Mouse (Mus musculus): Measurements from ENCODE around the gene Mb21d2. TPM values are rescaled to one million over a fixed set of nuclear protein-coding genes. Genes with fewer than 3 reads are reported as not detected.

Gene Mb21d2
- total and polyA plus RNA-seq, 3 experiments, result not detected

- Histone ChIP-seq H3K4me1 (ENCODE audit: control insufficient read depth in 1 of 2, insufficient read depth in 2 of 2) (no peaks in the 10 kb centered on the region), H3K9me3 (replicated peaks; ENCODE audit: low read length) (peaks cover 84% of the 10 kb centered on the region)
Observed at GRCm38 (mm10) chr16:28868864-28869263, 60.6 kb downstream of the Mb21d2 start.

GRCm38 (mm10) chr16:28866584-28867295, 62.7 kb downstream of the Mb21d2 start:
- no peak for TF ChIP-seq POLR2AphosphoS2 (IDR thresholded peaks at IDR 0.05; ENCODE audit: low read depth, low read length)
- no peak for TF ChIP-seq MEF2A (IDR thresholded peaks at IDR 0.05; ENCODE audit: borderline replicate concordance, low read depth, low read length)
- Histone ChIP-seq H3K9ac (ENCODE audit: insufficient read depth, low read depth) (no peak overlapping the region), H3K27me3 (replicated peaks) (no peaks in the 10 kb centered on the region), H3K4me3 (replicated peaks in 1 of 3; ENCODE audit: low read depth in 2 of 3, low read length in 2 of 3, poor library complexity in 1 of 3) (no peak overlapping the region), H3K4me1 (ENCODE audit: control insufficient read depth in 1 of 2, insufficient read depth in 2 of 2) (no peaks in the 10 kb centered on the region), H3K4me2 (ENCODE audit: insufficient read depth, low read depth, poor library complexity, severe bottlenecking) (no peak overlapping the region), H3K79me2 (replicated peaks; ENCODE audit: control insufficient read depth, extremely low read depth, insufficient read depth, poor library complexity, severe bottlenecking) (no peaks in the 10 kb centered on the region), H3K27ac (ENCODE audit: insufficient read depth, low read depth) (no peak overlapping the region), H3K36me3 (replicated peaks in 1 of 2; ENCODE audit: control insufficient read depth in 1 of 2, insufficient read depth in 1 of 2, low read length in 1 of 2) (no peaks in the 10 kb centered on the region), H3K9me3 (replicated peaks; ENCODE audit: low read length) (peaks cover 82% of the 10 kb centered on the region)
- dilution Hi-C loops (cut with MboI; ENCODE audit: extremely low pct_ligation_motif_present, extremely low pct_unique_long_range_greater_than_20kb, low sequenced_read_pairs) (no loop called here), in situ Hi-C loops (cut with MboI; ENCODE audit: low pct_ligation_motif_present, low pct_unique_long_range_greater_than_20kb, low sequenced_read_pairs) (no loop called here)
- no peak for DNase-seq (ENCODE audit: extremely low read depth)

More at GRCm38 (mm10) chr16:28868864-28869263, 60.6 kb downstream of the Mb21d2 start:
- in situ Hi-C loops (cut with MboI; ENCODE audit: low pct_ligation_motif_present, low pct_unique_long_range_greater_than_20kb, low sequenced_read_pairs), result no loop called here
- Histone ChIP-seq H3K4me3 (replicated peaks in 1 of 3; ENCODE audit: low read depth in 2 of 3, low read length in 2 of 3, poor library complexity in 1 of 3) (no peak overlapping the region), H3K27ac (ENCODE audit: insufficient read depth, low read depth) (no peak overlapping the region), H3K9ac (ENCODE audit: insufficient read depth, low read depth) (no peak overlapping the region), H3K4me2 (ENCODE audit: insufficient read depth, low read depth, poor library complexity, severe bottlenecking) (no peak overlapping the region), H3K36me3 (replicated peaks in 1 of 2; ENCODE audit: control insufficient read depth in 1 of 2, insufficient read depth in 1 of 2, low read length in 1 of 2) (no peaks in the 10 kb centered on the region), H3K79me2 (replicated peaks; ENCODE audit: control insufficient read depth, extremely low read depth, insufficient read depth, poor library complexity, severe bottlenecking) (no peaks in the 10 kb centered on the region), H3K27me3 (replicated peaks) (no peaks in the 10 kb centered on the region)
- dilution Hi-C loops (cut with MboI; ENCODE audit: extremely low pct_ligation_motif_present, extremely low pct_unique_long_range_greater_than_20kb, low sequenced_read_pairs), result no loop called here
- no peak for DNase-seq (ENCODE audit: extremely low read depth)
- TF ChIP-seq MAX (IDR thresholded peaks at IDR 0.05; ENCODE audit: low read length) (no peak), JUN (IDR thresholded peaks at IDR 0.05; ENCODE audit: insufficient read depth, low read depth, low read length) (no peak), SIN3A (IDR thresholded peaks at IDR 0.05; ENCODE audit: low read length) (no peak), MYC (IDR thresholded peaks at IDR 0.05; ENCODE audit: low read depth, low read length) (no peak), MAFK (IDR thresholded peaks at IDR 0.05; ENCODE audit: insufficient replicate concordance, low read length) (no peak), HCFC1 (IDR thresholded peaks at IDR 0.05; ENCODE audit: low read depth, low read length) (no peak), BHLHE40 (IDR thresholded peaks at IDR 0.05; ENCODE audit: low read depth, low read length) (no peak), RCOR1 (conservative IDR thresholded peaks at IDR 0.05; ENCODE audit: low read depth, low read length) (no peak), USF1 (IDR thresholded peaks at IDR 0.05; ENCODE audit: low read depth, low read length) (no peak), MEF2A (IDR thresholded peaks at IDR 0.05; ENCODE audit: borderline replicate concordance, low read depth, low read length) (no peak)

GRCm38 (mm10) chr16:28863616-28864015, 65.9 kb downstream of the Mb21d2 start:
- H3K27ac ChIP-seq (ENCODE audit: insufficient read depth, low read depth), result no peak overlapping the region
- no peaks in the 10 kb centered on the region for H3K27me3 ChIP-seq (replicated peaks)
- no peaks in the 10 kb centered on the region for H3K36me3 ChIP-seq (replicated peaks in 1 of 2; ENCODE audit: control insufficient read depth in 1 of 2, insufficient read depth in 1 of 2, low read length in 1 of 2)
- peaks cover 78% of the 10 kb centered on the region for H3K9me3 ChIP-seq (replicated peaks; ENCODE audit: low read length)
- no peak for DNase-seq (ENCODE audit: extremely low read depth)
- H3K9ac ChIP-seq (ENCODE audit: insufficient read depth, low read depth), result no peak overlapping the region
- H3K4me3 ChIP-seq (replicated peaks in 1 of 3; ENCODE audit: low read depth in 2 of 3, low read length in 2 of 3, poor library complexity in 1 of 3), result no peak overlapping the region
- in situ Hi-C loops (cut with MboI; ENCODE audit: low pct_ligation_motif_present, low pct_unique_long_range_greater_than_20kb, low sequenced_read_pairs) (no loop called here), dilution Hi-C loops (cut with MboI; ENCODE audit: extremely low pct_ligation_motif_present, extremely low pct_unique_long_range_greater_than_20kb, low sequenced_read_pairs) (no loop called here)
- H3K4me2 ChIP-seq (ENCODE audit: insufficient read depth, low read depth, poor library complexity, severe bottlenecking), result no peak overlapping the region
- TF ChIP-seq BHLHE40 (IDR thresholded peaks at IDR 0.05; ENCODE audit: low read depth, low read length) (no peak), IRF4 (IDR thresholded peaks at IDR 0.05; ENCODE audit: low read depth, low read length) (no peak), NELFE (IDR thresholded peaks at IDR 0.05; ENCODE audit: low read depth, low read length) (no peak), MAX (IDR thresholded peaks at IDR 0.05; ENCODE audit: low read length) (no peak), ELF1 (IDR thresholded peaks at IDR 0.05; ENCODE audit: low read depth, low read length) (no peak), HCFC1 (IDR thresholded peaks at IDR 0.05; ENCODE audit: low read depth, low read length) (no peak), PAX5 (IDR thresholded peaks at IDR 0.05; ENCODE audit: low read length) (no peak), MAZ (IDR thresholded peaks at IDR 0.05; ENCODE audit: low read depth, low read length) (no peak), MYC (IDR thresholded peaks at IDR 0.05; ENCODE audit: low read depth, low read length) (no peak), E2F4 (IDR thresholded peaks at IDR 0.05; ENCODE audit: insufficient replicate concordance, low read depth, low read length) (no peak), SIN3A (IDR thresholded peaks at IDR 0.05; ENCODE audit: low read length) (no peak)
- H3K4me1 ChIP-seq (ENCODE audit: control insufficient read depth in 1 of 2, insufficient read depth in 2 of 2), result no peaks in the 10 kb centered on the region
- H3K79me2 ChIP-seq (replicated peaks; ENCODE audit: control insufficient read depth, extremely low read depth, insufficient read depth, poor library complexity, severe bottlenecking), result no peaks in the 10 kb centered on the region

Data from CH12.LX (cell line).